Mouse (Mus musculus): ENCODE data around the gene Olfr923.
"Not testable (repeated sequence)": the region's sequence is repeated elsewhere in the genome, so short reads cannot be mapped to it uniquely, and the experiment has no call there.

The Olfr923 gene

GRCm38 (mm10) chr9:38826245-38826644, at the start of gene Olfr923:
Gene Olfr923, plus strand, starts transcription at chr9:38826545.
- DNase-seq = no peak

- no peak for DNase-seq
Observed at GRCm38 (mm10) chr9:38792689-38793088, 33.7 kb upstream of the Olfr923 start.

- DNase-seq = no peak
Observed at GRCm38 (mm10) chr9:38805696-38806095, 20.6 kb upstream of the Olfr923 start.

- no peak for DNase-seq
Observed at GRCm38 (mm10) chr9:38814314-38814713, 12.0 kb upstream of the Olfr923 start, which contains the start of gene Olfr922. Gene Olfr922, plus strand, starts transcription at chr9:38814614.

- no peak for DNase-seq
Observed at GRCm38 (mm10) chr9:38815458-38815986, 10.8 kb upstream of the Olfr923 start.

- DNase-seq = no peak
Observed at GRCm38 (mm10) chr9:38833027-38833426, 6.7 kb downstream of the Olfr923 start.

- no peak for DNase-seq
Observed at GRCm38 (mm10) chr9:38844149-38844548, 17.8 kb downstream of the Olfr923 start, which contains the start of gene Olfr924. Gene Olfr924, plus strand, starts transcription at chr9:38844449.

GRCm38 (mm10) chr9:38854760-38855159, 28.4 kb downstream of the Olfr923 start, which contains the start of gene Olfr26:
Gene Olfr26, plus strand, starts transcription at chr9:38855060.
- no peak for DNase-seq

GRCm38 (mm10) chr9:38874880-38875279, 48.5 kb downstream of the Olfr923 start:
- DNase-seq = not testable (repeated sequence)

GRCm38 (mm10) chr9:38876826-38877225, 50.5 kb downstream of the Olfr923 start, which contains the start of gene Olfr926:
Gene Olfr926, plus strand, starts transcription at chr9:38877126.
- DNase-seq = no peak
